Mouse (Mus musculus) olfactory bulb, adult 2 months (tissue): ENCODE data around the gene Gm45234. TPM values are rescaled to one million over a fixed set of nuclear protein-coding genes. Genes with fewer than 3 reads are reported as not detected.
A peak's percentile ranks its signal among the peaks of the same experiment; 100 is the strongest.

Experiments
- H3K27ac ChIP-seq: fragments of 200-500 bp; 2 replicates; pipeline ENCODE4 v1.5.1; 2012; ENCODE audit warnings: low read depth, low read length; ENCODE audit not compliant: insufficient read depth
- H3K4me1 ChIP-seq: fragments of 200-500 bp; 2 replicates; pipeline ENCODE4 v1.6.1; 2012; ENCODE audit warnings: low read length; ENCODE audit not compliant: control insufficient read depth, insufficient read depth
- H3K4me3 ChIP-seq: fragments of 200-500 bp; 2 replicates; pipeline ENCODE4 v1.5.1; 2012; ENCODE audit warnings: mild to moderate bottlenecking, low read depth, low read length, moderate library complexity; ENCODE audit not compliant: insufficient read depth
- CTCF ChIP-seq: fragments of 200-500 bp; IDR thresholded peaks from 2 replicates; pipeline ENCODE4 v1.5.1; 2012; ENCODE audit warnings: low read depth, mild to moderate bottlenecking, low read length, moderate library complexity; ENCODE audit not compliant: insufficient read depth
- POLR2A ChIP-seq: fragments of 200-500 bp; IDR thresholded peaks from 2 replicates; pipeline ENCODE4 v1.6.1; 2012; ENCODE audit warnings: mild to moderate bottlenecking, low read depth, low read length, moderate library complexity; ENCODE audit not compliant: insufficient read depth
- WGBS: fragments of 180-500 bp; shearing (Covaris S2); methylation state at CpG from one replicate; pipeline ENCODE4 v1.1.7; 2018; 5-methylcytosine and 5-hydroxymethylcytosine counted together
- polyA plus RNA-seq: library from polyadenylated mRNA; stranded (reverse); fragments of >200 nt; gene quantifications from 2 replicates; pipeline ENCODE4 v1.2.4, GENCODE M21; 2012; ENCODE audit warnings: low replicate concordance; ENCODE audit not compliant: missing spikeins, insufficient read depth, insufficient read length

The Gm45234 gene
- polyA plus RNA-seq, 1 experiment = not detected

GRCm38 (mm10) chr6:124769101-124769765, 13.4 kb upstream of the Gm45234 start, which contains the start of gene Eno2:
Gene Eno2, minus strand, starts transcription at chr6:124769673.
- under 1% methylated on average over 49 of the region's 54 CpGs for WGBS
- Histone ChIP-seq H3K27ac (peak within 1 kb of the TSS; percentile 91), H3K4me1 (peaks cover 39% of the 10 kb centered on the region), H3K4me3 (peak within 1 kb of the TSS; percentile 81)
- TF ChIP-seq CTCF = no peak
- peak; percentile 88; the same call in 1 of the 2 replicates for TF ChIP-seq POLR2A

GRCm38 (mm10) chr6:124768704-124769044, 12.9 kb upstream of the Gm45234 start:
- Histone ChIP-seq H3K4me3 (peak overlapping the region; percentile 81), H3K4me1 (peaks cover 39% of the 10 kb centered on the region), H3K27ac (peak overlapping the region; percentile 91)
- WGBS = 3% methylated on average over 9 of the region's 9 CpGs
- no peak for TF ChIP-seq POLR2A
- TF ChIP-seq CTCF = no peak

- peak overlapping the region; percentile 91 for H3K27ac ChIP-seq
- TF ChIP-seq POLR2A (no peak; the same call in 1 of the 2 replicates), CTCF (no peak)
- WGBS = 13% methylated on average over 19 of the region's 19 CpGs
- peaks cover 45% of the 10 kb centered on the region for H3K4me1 ChIP-seq
- peak overlapping the region; percentile 81 for H3K4me3 ChIP-seq
These were observed 12.3 kb upstream of the Gm45234 start for GRCm38 (mm10) chr6:124767920-124768703.

GRCm38 (mm10) chr6:124767536-124767919, 11.7 kb upstream of the Gm45234 start:
- peaks cover 51% of the 10 kb centered on the region for H3K4me1 ChIP-seq
- TF ChIP-seq POLR2A (no peak), CTCF (no peak)
- H3K27ac ChIP-seq = peak overlapping the region; percentile 82
- peak overlapping the region; percentile 81 for H3K4me3 ChIP-seq
- 20% methylated on average over 4 of the region's 4 CpGs for WGBS

- H3K4me3 ChIP-seq = no peak overlapping the region
- TF ChIP-seq POLR2A = no peak
- no peak for TF ChIP-seq CTCF
- WGBS = 87% methylated on average over 7 of the region's 7 CpGs
- peaks cover 52% of the 10 kb centered on the region for H3K4me1 ChIP-seq
- no peak overlapping the region for H3K27ac ChIP-seq
These were observed 10.1 kb upstream of the Gm45234 start for GRCm38 (mm10) chr6:124765951-124766350.

- WGBS = 2% methylated on average over 5 of the region's 5 CpGs
- peaks cover 35% of the 10 kb centered on the region for H3K4me1 ChIP-seq
- H3K27ac ChIP-seq = no peak overlapping the region
- TF ChIP-seq CTCF (peak; percentile 74), POLR2A (peak; percentile 41; the same call in 1 of the 2 replicates)
- H3K4me3 ChIP-seq = no peak overlapping the region
These were observed 3.4 kb upstream of the Gm45234 start for GRCm38 (mm10) chr6:124759259-124759658.

GRCm38 (mm10) chr6:124758849-124759232, 3.0 kb upstream of the Gm45234 start:
- WGBS = 36% methylated on average over 2 of the region's 2 CpGs
- no peak overlapping the region for H3K4me3 ChIP-seq
- 0 out of 2 replicates have a peak overlapping the region, but pooled peaks have one; percentile 79 for H3K27ac ChIP-seq
- TF ChIP-seq CTCF = no peak
- TF ChIP-seq POLR2A = no peak
- H3K4me1 ChIP-seq = peaks cover 35% of the 10 kb centered on the region

GRCm38 (mm10) chr6:124757909-124758848, 2.4 kb upstream of the Gm45234 start:
- TF ChIP-seq CTCF (no peak), POLR2A (no peak)
- peak overlapping the region; percentile 30 for H3K4me3 ChIP-seq
- H3K4me1 ChIP-seq = peaks cover 30% of the 10 kb centered on the region
- H3K27ac ChIP-seq = peak overlapping the region; percentile 79
- 12% methylated on average over 5 of the region's 5 CpGs for WGBS
